In the genomic region with DNA sequence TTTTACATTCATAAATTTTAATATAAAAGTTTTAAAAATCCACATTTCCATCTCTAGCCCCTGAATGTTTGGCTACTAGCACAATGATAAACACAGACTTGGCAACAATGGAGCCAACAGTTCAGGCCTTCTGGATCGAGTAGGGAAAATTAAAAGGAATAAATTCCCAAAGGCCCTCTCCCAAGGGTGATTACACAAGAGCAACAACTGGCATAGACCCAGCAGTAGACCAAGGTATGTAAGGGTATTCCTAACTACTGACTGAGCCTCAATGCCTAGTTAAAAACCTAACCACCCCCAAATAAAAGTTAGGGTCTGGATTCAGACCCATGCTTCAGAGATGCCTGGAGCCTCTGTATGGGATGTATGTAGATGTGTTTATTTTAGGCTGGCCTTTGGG, we compare ENCODE assay signal across 13 mouse cellular contexts. TPM values are rescaled to one million over a fixed set of nuclear protein-coding genes. Genes with fewer than 3 reads are reported as not detected.
"Had no signal": no experiment of that assay in that cellular context is flagged by ENCODE, and none has a peak within 500 bp of the region (broad histone marks: within the 10 kb centered on the region; RNA-seq: fewer than 3 reads in every experiment).

No protein-coding gene starts in this region.

- H3K9me3 ChIP-seq: intestine, embryonic 15.5 days; kidney, embryonic 15.5 days; limb, embryonic 15.5 days; midbrain, embryonic 10.5 days; neural tube, embryonic 12.5 days; stomach, embryonic 15.5 days had no signal

- H3K4me2 ChIP-seq: intestine, embryonic 15.5 days; kidney, embryonic 15.5 days; limb, embryonic 15.5 days; neural tube, embryonic 12.5 days; stomach, embryonic 15.5 days had no signal

- DNase-seq: kidney, adult 2 months; kidney, postnatal 14 days; lung, postnatal 10 days; thymus, adult 2 months; thymus, postnatal 25 days had no signal

- H3K4me1 ChIP-seq: intestine, embryonic 15.5 days; kidney, embryonic 15.5 days; limb, embryonic 15.5 days; midbrain, embryonic 10.5 days; neural tube, embryonic 12.5 days; stomach, embryonic 15.5 days had no signal

- H3K27ac ChIP-seq: intestine, embryonic 15.5 days; kidney, embryonic 15.5 days; limb, embryonic 15.5 days; liver, embryonic 14.5 days; midbrain, embryonic 10.5 days; neural tube, embryonic 12.5 days; stomach, embryonic 15.5 days had no signal

- H3K9ac ChIP-seq: intestine, embryonic 15.5 days; kidney, embryonic 15.5 days; limb, embryonic 15.5 days; liver, embryonic 14.5 days; neural tube, embryonic 12.5 days; stomach, embryonic 15.5 days had no signal

- H3K4me3 ChIP-seq: intestine, embryonic 15.5 days; kidney, embryonic 15.5 days; limb, embryonic 15.5 days; midbrain, embryonic 10.5 days; myocyte; neural tube, embryonic 12.5 days; stomach, embryonic 15.5 days had no signal

- H3K36me3 ChIP-seq: stomach, embryonic 15.5 days had no signal

- H3K27me3 ChIP-seq: intestine, embryonic 15.5 days; kidney, embryonic 15.5 days; limb, embryonic 15.5 days; neural tube, embryonic 12.5 days; stomach, embryonic 15.5 days had no signal

RNA-seq across cellular contexts. Expression of a gene that starts 40.6 kb away (rescaled TPM):
- polyA plus RNA-seq: thymus, adult 2 months had no signal
